Mouse (Mus musculus) kidney, embryonic 15.5 days (tissue): Measurements from ENCODE around the gene Cbx7. TPM values are rescaled to one million over a fixed set of nuclear protein-coding genes. Genes with fewer than 3 reads are reported as not detected.

Source experiments
- ATAC-seq: fragments of 200-750 bp; cut with Nextera tagmentation; replicated peaks from 2 replicates; pipeline ENCODE4 v1.8.0; 2017; ENCODE audit warnings: moderate TSS enrichment; ENCODE audit not compliant: low FRiP score
- H3K27ac ChIP-seq: fragments of 300-500 bp; sonication (generic); 2 replicates; pipeline ENCODE4 v1.5.1; 2015; ENCODE audit warnings: mild to moderate bottlenecking, inconsistent platforms
- H3K27me3 ChIP-seq: fragments of 300-500 bp; sonication (generic); 2 replicates; pipeline ENCODE4 v1.6.1; 2015; ENCODE audit warnings: inconsistent platforms
- H3K36me3 ChIP-seq: fragments of 300-500 bp; sonication (generic); 2 replicates; pipeline ENCODE4 v1.6.1; 2015; ENCODE audit warnings: inconsistent platforms
- H3K4me1 ChIP-seq: fragments of 300-500 bp; sonication (generic); 2 replicates; pipeline ENCODE4 v1.6.1; 2015; ENCODE audit warnings: inconsistent platforms
- H3K4me2 ChIP-seq: fragments of 300-500 bp; sonication (generic); 2 replicates; pipeline ENCODE4 v1.6.1; 2015; ENCODE audit warnings: moderate library complexity, mild to moderate bottlenecking, inconsistent platforms
- H3K4me3 ChIP-seq: fragments of 300-500 bp; sonication (generic); replicated peaks from 2 replicates; pipeline ENCODE4 v1.5.1; 2015; ENCODE audit warnings: mild to moderate bottlenecking, inconsistent platforms
- H3K9ac ChIP-seq: fragments of 300-500 bp; sonication (generic); 2 replicates; pipeline ENCODE4 v1.6.1; 2015; ENCODE audit warnings: mild to moderate bottlenecking, inconsistent platforms
- H3K9me3 ChIP-seq: fragments of 300-500 bp; sonication (generic); replicated peaks from 2 replicates; pipeline ENCODE4 v1.6.1; 2016; ENCODE audit warnings: inconsistent platforms
- WGBS: fragments of 180-500 bp; shearing (Covaris S2); methylation state at CpG from one replicate; pipeline ENCODE4 v1.1.7; 2015; ENCODE audit warnings: mixed read lengths; 5-methylcytosine and 5-hydroxymethylcytosine counted together
- polyA plus RNA-seq: library from polyadenylated mRNA; unstranded; fragments of >200 nt; fragmentation: Nextera tagmentation; extraction: Ambion mirVana; gene quantifications from 2 replicates; pipeline ENCODE4 v1.2.1, GENCODE M21; 2015

Cbx7 gene
- polyA plus RNA-seq, 1 experiment from 2014 or later = 2.9 TPM

- ATAC-seq = no peak
These were observed 41.0 kb upstream of the Cbx7 start for GRCm38 (mm10) chr15:80011778-80012526.

GRCm38 (mm10) chr15:80011194-80011593 is 40.3 kb upstream of the Cbx7 start:
- Histone ChIP-seq H3K4me2 (peak overlapping the region; percentile 96), H3K4me1 (peaks cover 54% of the 10 kb centered on the region), H3K27ac (no peak overlapping the region), H3K4me3 (peak overlapping the region; percentile 66), H3K9ac (no peak overlapping the region), H3K27me3 (peaks cover 57% of the 10 kb centered on the region), H3K36me3 (no peaks in the 10 kb centered on the region), H3K9me3 (no peaks in the 10 kb centered on the region)
- no peak for ATAC-seq
- 32% methylated on average over 6 of the region's 6 CpGs for WGBS

More at GRCm38 (mm10) chr15:80011778-80012526, 41.0 kb upstream of the Cbx7 start:
- WGBS = under 1% methylated on average over 56 of the region's 56 CpGs
- no peaks in the 10 kb centered on the region for H3K36me3 ChIP-seq
- H3K4me2 ChIP-seq = peak overlapping the region; percentile 96
- peak overlapping the region; percentile 71 for H3K9ac ChIP-seq
- H3K27ac ChIP-seq = peak overlapping the region; percentile 81
- H3K4me3 ChIP-seq = peak overlapping the region; percentile 66
- peaks cover 62% of the 10 kb centered on the region for H3K27me3 ChIP-seq
- H3K4me1 ChIP-seq = peaks cover 54% of the 10 kb centered on the region
- H3K9me3 ChIP-seq = no peaks in the 10 kb centered on the region

- WGBS = 28% methylated on average over 7 of the region's 7 CpGs
- peaks cover 61% of the 10 kb centered on the region for H3K4me1 ChIP-seq
- no peak overlapping the region for H3K27ac ChIP-seq
- H3K4me3 ChIP-seq = no peak overlapping the region; the same call in 1 of the 2 replicates
- no peaks in the 10 kb centered on the region for H3K36me3 ChIP-seq
- no peaks in the 10 kb centered on the region for H3K9me3 ChIP-seq
- no peak overlapping the region for H3K9ac ChIP-seq
- peaks cover 47% of the 10 kb centered on the region for H3K27me3 ChIP-seq
- ATAC-seq = no peak
- H3K4me2 ChIP-seq = peak overlapping the region; percentile 30; the same call in 1 of the 2 replicates
These were observed 39.3 kb upstream of the Cbx7 start for GRCm38 (mm10) chr15:80010182-80010558.

- H3K9me3 ChIP-seq = no peaks in the 10 kb centered on the region
- peak overlapping the region; percentile 8; the same call in 1 of the 2 replicates for H3K4me2 ChIP-seq
- H3K4me3 ChIP-seq = no peak overlapping the region
- H3K4me1 ChIP-seq = peaks cover 58% of the 10 kb centered on the region
- H3K27me3 ChIP-seq = peaks cover 42% of the 10 kb centered on the region
- 45% methylated on average over 12 of the region's 12 CpGs for WGBS
- H3K36me3 ChIP-seq = no peaks in the 10 kb centered on the region
- ATAC-seq = no peak
- no peak overlapping the region for H3K27ac ChIP-seq
- H3K9ac ChIP-seq = no peak overlapping the region
These were observed 38.7 kb upstream of the Cbx7 start for GRCm38 (mm10) chr15:80009421-80010181.

- no peak overlapping the region for H3K4me3 ChIP-seq
- H3K4me1 ChIP-seq = peaks cover 47% of the 10 kb centered on the region
- no peak overlapping the region for H3K4me2 ChIP-seq
- 80% methylated on average over 6 of the region's 6 CpGs for WGBS
- H3K27ac ChIP-seq = no peak overlapping the region
- no peak overlapping the region for H3K9ac ChIP-seq
- H3K9me3 ChIP-seq = no peaks in the 10 kb centered on the region
- peaks cover 30% of the 10 kb centered on the region for H3K27me3 ChIP-seq
- no peak for ATAC-seq
- H3K36me3 ChIP-seq = no peaks in the 10 kb centered on the region
These were observed 37.5 kb upstream of the Cbx7 start for GRCm38 (mm10) chr15:80008461-80008860.

- peaks cover 26% of the 10 kb centered on the region for H3K4me1 ChIP-seq
- H3K27me3 ChIP-seq = peaks cover 8% of the 10 kb centered on the region
- no peak overlapping the region for H3K4me3 ChIP-seq
- H3K36me3 ChIP-seq = 0 out of 2 replicates have a peak, but pooled peaks cover 3% of the 10 kb centered on the region
- no peak overlapping the region for H3K9ac ChIP-seq
- H3K4me2 ChIP-seq = no peak overlapping the region
- WGBS = 76% methylated on average over 7 of the region's 7 CpGs
- H3K27ac ChIP-seq = 0 out of 2 replicates have a peak overlapping the region, but pooled peaks have one; percentile 41
- no peak for ATAC-seq
- H3K9me3 ChIP-seq = no peaks in the 10 kb centered on the region
These were observed 35.2 kb upstream of the Cbx7 start for GRCm38 (mm10) chr15:80006156-80006555.

GRCm38 (mm10) chr15:80005436-80005835 is 34.5 kb upstream of the Cbx7 start:
- Histone ChIP-seq H3K9ac (no peak overlapping the region), H3K27ac (peak overlapping the region; percentile 64; the same call in 1 of the 2 replicates), H3K4me1 (peaks cover 21% of the 10 kb centered on the region), H3K36me3 (0 out of 2 replicates have a peak, but pooled peaks cover 3% of the 10 kb centered on the region), H3K4me2 (no peak overlapping the region), H3K9me3 (no peaks in the 10 kb centered on the region), H3K27me3 (peaks cover 3% of the 10 kb centered on the region; the same call in 1 of the 2 replicates), H3K4me3 (no peak overlapping the region)
- WGBS = 69% methylated on average over 10 of the region's 10 CpGs
- ATAC-seq = no peak

GRCm38 (mm10) chr15:80004644-80005340 is 33.9 kb upstream of the Cbx7 start:
- Histone ChIP-seq H3K27ac (peak overlapping the region; percentile 64), H3K36me3 (0 out of 2 replicates have a peak, but pooled peaks cover 3% of the 10 kb centered on the region), H3K4me3 (no peak overlapping the region), H3K9ac (no peak overlapping the region), H3K4me2 (no peak overlapping the region), H3K4me1 (peaks cover 17% of the 10 kb centered on the region), H3K9me3 (no peaks in the 10 kb centered on the region), H3K27me3 (no peaks in the 10 kb centered on the region)
- WGBS = 54% methylated on average over 14 of the region's 14 CpGs
- ATAC-seq = no peak; the same call in 1 of the 2 replicates

- H3K36me3 ChIP-seq = peaks cover 10% of the 10 kb centered on the region; the same call in 1 of the 2 replicates
- 37% methylated on average over 2 of the region's 2 CpGs for WGBS
- no peaks in the 10 kb centered on the region for H3K27me3 ChIP-seq
- H3K27ac ChIP-seq = peak overlapping the region; percentile 64; the same call in 1 of the 2 replicates
- H3K9ac ChIP-seq = no peak overlapping the region
- H3K9me3 ChIP-seq = no peaks in the 10 kb centered on the region
- peaks cover 13% of the 10 kb centered on the region for H3K4me1 ChIP-seq
- H3K4me2 ChIP-seq = no peak overlapping the region
- ATAC-seq = no peak
- H3K4me3 ChIP-seq = no peak overlapping the region
These were observed 32.7 kb upstream of the Cbx7 start for GRCm38 (mm10) chr15:80003581-80003980.

- Histone ChIP-seq H3K4me3 (no peak overlapping the region), H3K36me3 (peaks cover 20% of the 10 kb centered on the region), H3K4me1 (peaks cover 13% of the 10 kb centered on the region), H3K9ac (no peak overlapping the region), H3K27ac (no peak overlapping the region), H3K9me3 (no peaks in the 10 kb centered on the region), H3K4me2 (no peak overlapping the region), H3K27me3 (no peaks in the 10 kb centered on the region)
- WGBS = 91% methylated on average over 23 of the region's 23 CpGs
- no peak for ATAC-seq
These were observed 30.7 kb upstream of the Cbx7 start for GRCm38 (mm10) chr15:80001601-80002000.

GRCm38 (mm10) chr15:80000694-80001093 is 29.8 kb upstream of the Cbx7 start:
- Histone ChIP-seq H3K27me3 (no peaks in the 10 kb centered on the region), H3K9me3 (no peaks in the 10 kb centered on the region), H3K4me2 (no peak overlapping the region), H3K4me1 (peaks cover 8% of the 10 kb centered on the region), H3K36me3 (peaks cover 20% of the 10 kb centered on the region), H3K27ac (no peak overlapping the region), H3K9ac (no peak overlapping the region), H3K4me3 (no peak overlapping the region)
- ATAC-seq = no peak
- WGBS = 44% methylated on average over 8 of the region's 8 CpGs
